Comparison of ENCODE assay signal across 28 mouse cellular contexts in the genomic region with DNA sequence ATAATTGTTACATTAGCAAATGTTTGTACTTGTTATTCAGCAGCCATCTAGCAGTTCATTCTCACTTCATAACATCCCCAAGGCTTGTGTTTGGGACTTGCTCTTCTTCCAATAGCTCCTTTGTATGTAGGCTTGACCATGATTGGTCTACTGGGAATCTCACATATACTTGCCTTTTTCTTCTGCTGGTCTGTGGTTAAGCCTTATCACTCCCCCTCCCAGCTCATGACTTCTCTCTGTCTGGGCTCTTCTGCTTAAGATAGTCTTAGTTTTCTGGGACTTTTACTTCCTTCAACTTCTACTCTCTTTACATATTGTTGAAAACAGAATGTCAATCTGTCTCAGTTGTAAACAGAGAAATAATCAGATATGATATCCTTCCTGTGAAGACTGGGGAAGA.
"Had no signal": no experiment of that assay in that cellular context is flagged by ENCODE, and none has a peak within 500 bp of the region (broad histone marks: within the 10 kb centered on the region; RNA-seq: fewer than 3 reads in every experiment).

No protein-coding gene starts in this region.

- H3K4me1 ChIP-seq: embryonic facial prominence, embryonic 12.5 days; embryonic facial prominence, embryonic 13.5 days; embryonic facial prominence, embryonic 15.5 days; forebrain, embryonic 12.5 days; forebrain, embryonic 13.5 days; forebrain, embryonic 15.5 days; heart, embryonic 10.5 days had no signal

- H3K4me3 ChIP-seq: embryonic facial prominence, embryonic 10.5 days; embryonic facial prominence, embryonic 12.5 days; embryonic facial prominence, embryonic 13.5 days; embryonic facial prominence, embryonic 15.5 days; erythroblast, embryonic 14.5 days; forebrain, embryonic 10.5 days; forebrain, embryonic 12.5 days; forebrain, embryonic 13.5 days; forebrain, embryonic 15.5 days; gastrocnemius, adult 2 months; heart, adult 2 months; heart, embryonic 10.5 days had no signal

- H3K9me3 ChIP-seq: embryonic facial prominence, embryonic 10.5 days; embryonic facial prominence, embryonic 12.5 days; embryonic facial prominence, embryonic 13.5 days; embryonic facial prominence, embryonic 15.5 days; forebrain, embryonic 10.5 days; forebrain, embryonic 12.5 days; forebrain, embryonic 13.5 days; forebrain, embryonic 15.5 days; heart, embryonic 10.5 days had no signal

- ATAC-seq: forebrain, embryonic 13.5 days; forebrain, embryonic 14.5 days; forebrain, embryonic 15.5 days; forebrain, embryonic 16.5 days; forebrain, postnatal 0 days had no signal

- H3K27me3 ChIP-seq: embryonic facial prominence, embryonic 12.5 days; embryonic facial prominence, embryonic 13.5 days; embryonic facial prominence, embryonic 15.5 days; forebrain, embryonic 12.5 days; forebrain, embryonic 13.5 days; forebrain, embryonic 15.5 days had no signal

- H3K36me3 ChIP-seq: embryonic facial prominence, embryonic 10.5 days; embryonic facial prominence, embryonic 12.5 days; embryonic facial prominence, embryonic 13.5 days; embryonic facial prominence, embryonic 15.5 days; forebrain, embryonic 10.5 days; forebrain, embryonic 12.5 days; forebrain, embryonic 15.5 days; heart, embryonic 10.5 days had no signal

- H3K27ac ChIP-seq: embryonic facial prominence, embryonic 10.5 days; embryonic facial prominence, embryonic 12.5 days; embryonic facial prominence, embryonic 13.5 days; embryonic facial prominence, embryonic 15.5 days; forebrain, embryonic 10.5 days; forebrain, embryonic 12.5 days; forebrain, embryonic 13.5 days; forebrain, embryonic 15.5 days; gastrocnemius, adult 2 months; heart, adult 2 months; heart, embryonic 10.5 days had no signal

- H3K9ac ChIP-seq: embryonic facial prominence, embryonic 12.5 days; embryonic facial prominence, embryonic 13.5 days; embryonic facial prominence, embryonic 15.5 days; forebrain, embryonic 12.5 days; forebrain, embryonic 13.5 days; forebrain, embryonic 15.5 days; forebrain, postnatal 0 days had no signal

- DNase-seq: cerebellum, adult 9-10 months; cerebellum, adult 9-11 months; cerebellum, postnatal 10 days; cerebellum, postnatal 14 days; cerebellum, postnatal 25 days; cerebellum, postnatal 36 days; embryo, embryonic 11 days; forebrain, postnatal 0 days; gastrocnemius, adult 2 months; gastrocnemius, postnatal 10 days; gastrocnemius, postnatal 14 days; gastrocnemius, postnatal 25 days; gastrocnemius, postnatal 36 days; heart, adult 11 months; heart, adult 18-20 months; heart, adult 2 months had no signal
